Mouse (Mus musculus) midbrain, embryonic 11.5 days (tissue): ENCODE results near the gene Pcx. TPM values are rescaled to one million over a fixed set of nuclear protein-coding genes. Genes with fewer than 3 reads are reported as not detected.

Source experiments
- ATAC-seq: fragments of 200-750 bp; cut with Nextera tagmentation; 2 replicates; pipeline ENCODE4 v1.8.0; 2017; ENCODE audit warnings: moderate TSS enrichment, moderate library complexity; ENCODE audit not compliant: low FRiP score
- DNase-seq: peaks from one replicate; pipeline ENCODE4 v3.0.0; 2015; ENCODE audit warnings: low spot score; ENCODE audit errors: missing footprints
- H3K27ac ChIP-seq: fragments of 300-500 bp; sonication (generic); 2 replicates; pipeline ENCODE4 v1.5.1; 2014; ENCODE audit warnings: low read depth, low read length
- H3K27me3 ChIP-seq: fragments of 300-500 bp; sonication (generic); 2 replicates; pipeline ENCODE4 v1.6.1; 2014; ENCODE audit warnings: mild to moderate bottlenecking, low read length, moderate library complexity, mixed read lengths; ENCODE audit not compliant: control insufficient read depth, insufficient read depth
- H3K36me3 ChIP-seq: fragments of 300-500 bp; sonication (generic); 2 replicates; pipeline ENCODE4 v1.6.1; 2014; ENCODE audit warnings: mild to moderate bottlenecking, low read length, moderate library complexity, mixed read lengths; ENCODE audit not compliant: control insufficient read depth, insufficient read depth
- H3K4me1 ChIP-seq: fragments of 300-500 bp; sonication (generic); 2 replicates; pipeline ENCODE4 v1.6.1; 2014; ENCODE audit warnings: low read length; ENCODE audit not compliant: control insufficient read depth, insufficient read depth
- H3K4me2 ChIP-seq: fragments of 300-500 bp; sonication (generic); 2 replicates; pipeline ENCODE4 v1.6.1; 2014; ENCODE audit warnings: mild to moderate bottlenecking, moderate library complexity
- H3K4me3 ChIP-seq: fragments of 300-500 bp; sonication (generic); 2 replicates; pipeline ENCODE4 v1.5.1; 2014; ENCODE audit warnings: low read depth, low read length
- H3K9ac ChIP-seq: fragments of 300-500 bp; sonication (generic); 2 replicates; pipeline ENCODE4 v1.6.1; 2014; ENCODE audit warnings: low read length
- H3K9me3 ChIP-seq: fragments of 300-500 bp; sonication (generic); 2 replicates; pipeline ENCODE4 v1.6.1; 2016; ENCODE audit warnings: low read length; ENCODE audit not compliant: control insufficient read depth
- WGBS: fragments of 180-500 bp; shearing (Covaris S2); extraction: QIAGEN DNeasy Blood & Tissue Kit; methylation state at CpG from one replicate; pipeline ENCODE4 v1.1.7; 2014; 5-methylcytosine and 5-hydroxymethylcytosine counted together
- polyA plus RNA-seq: library from polyadenylated mRNA; unstranded; fragments of >200 nt; fragmentation: Nextera tagmentation; extraction: Ambion mirVana; gene quantifications from 2 replicates; pipeline ENCODE4 v1.2.1, GENCODE M21; 2014

The Pcx gene
- polyA plus RNA-seq, 1 experiment from 2014 or later: 14.0 TPM

DNA sequence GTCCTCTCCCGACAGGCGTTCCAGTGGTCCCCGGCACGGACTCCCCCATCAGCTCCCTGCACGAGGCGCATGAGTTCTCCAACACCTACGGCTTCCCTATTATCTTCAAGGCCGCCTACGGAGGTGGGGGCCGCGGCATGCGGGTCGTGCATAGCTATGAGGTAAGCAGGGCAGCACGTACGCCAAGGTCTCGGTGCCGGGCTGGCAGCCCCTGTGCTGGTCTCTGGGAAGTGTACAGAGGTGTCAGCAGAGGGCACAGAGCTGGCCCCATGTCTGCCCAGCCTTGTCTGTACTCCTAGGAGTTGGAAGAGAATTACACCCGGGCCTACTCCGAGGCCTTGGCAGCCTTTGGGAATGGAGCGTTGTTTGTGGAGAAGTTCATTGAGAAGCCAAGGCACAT, 92.2 kb downstream of the Pcx start:
- Histone ChIP-seq H3K27ac (no peak overlapping the region), H3K36me3 (no peaks in the 10 kb centered on the region), H3K27me3 (no peaks in the 10 kb centered on the region), H3K9me3 (no peaks in the 10 kb centered on the region), H3K4me1 (no peaks in the 10 kb centered on the region), H3K4me2 (no peak overlapping the region), H3K4me3 (no peak overlapping the region), H3K9ac (no peak overlapping the region)
- 90% methylated on average over 20 of the region's 20 CpGs for WGBS
- ATAC-seq (no peak), DNase-seq (no peak)

DNA sequence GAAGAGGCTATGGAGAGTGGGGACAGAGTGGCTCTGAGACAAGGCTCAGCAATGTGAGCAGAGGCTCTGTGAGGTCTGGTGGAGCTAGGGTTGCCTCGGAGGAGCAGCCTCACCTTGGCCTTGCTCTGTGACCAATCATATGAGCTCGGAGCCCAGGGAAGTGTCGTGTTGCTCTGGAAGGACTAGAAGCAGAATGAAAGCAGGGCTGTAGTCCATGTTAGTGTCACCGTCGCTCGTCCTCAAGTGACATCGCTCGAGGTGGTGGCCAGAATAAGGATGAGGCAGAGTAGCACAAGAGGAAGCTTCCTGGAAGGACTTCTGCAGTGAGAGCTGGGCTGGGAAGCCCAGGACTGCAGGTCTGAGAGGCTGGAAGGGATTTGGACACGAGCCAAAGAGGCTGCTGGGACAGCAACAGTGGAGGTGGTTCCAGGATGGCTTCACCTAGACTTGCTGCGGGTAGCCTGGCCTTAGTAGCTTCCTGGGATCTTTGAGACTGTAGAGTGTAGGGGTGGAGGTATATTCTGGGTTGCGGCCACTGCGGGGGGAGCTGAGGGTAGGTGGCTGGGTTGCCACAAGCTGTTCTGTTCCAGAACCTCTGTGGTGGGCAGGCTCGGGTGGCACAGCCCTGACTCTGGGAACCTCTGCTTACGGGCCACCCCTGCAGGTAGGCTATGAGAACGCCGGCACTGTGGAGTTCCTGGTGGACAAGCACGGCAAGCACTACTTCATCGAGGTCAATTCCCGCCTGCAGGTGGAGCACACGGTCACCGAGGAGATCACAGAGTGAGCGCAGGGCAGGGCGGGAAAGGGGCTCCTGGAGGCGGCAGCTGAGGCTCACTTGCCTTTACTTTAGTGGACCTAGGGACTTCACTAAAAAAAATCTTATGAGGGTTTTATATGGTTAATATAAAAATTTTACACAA, 93.8 kb downstream of the Pcx start:
- 41% methylated on average over 24 of the region's 24 CpGs for WGBS
- H3K27me3 ChIP-seq: no peaks in the 10 kb centered on the region
- no peak overlapping the region for H3K4me3 ChIP-seq
- H3K9me3 ChIP-seq: no peaks in the 10 kb centered on the region
- peak; percentile 80 for DNase-seq
- H3K9ac ChIP-seq: no peak overlapping the region
- no peak overlapping the region for H3K27ac ChIP-seq
- H3K4me2 ChIP-seq: no peak overlapping the region
- no peaks in the 10 kb centered on the region for H3K36me3 ChIP-seq
- no peak for ATAC-seq
- no peaks in the 10 kb centered on the region for H3K4me1 ChIP-seq

DNA sequence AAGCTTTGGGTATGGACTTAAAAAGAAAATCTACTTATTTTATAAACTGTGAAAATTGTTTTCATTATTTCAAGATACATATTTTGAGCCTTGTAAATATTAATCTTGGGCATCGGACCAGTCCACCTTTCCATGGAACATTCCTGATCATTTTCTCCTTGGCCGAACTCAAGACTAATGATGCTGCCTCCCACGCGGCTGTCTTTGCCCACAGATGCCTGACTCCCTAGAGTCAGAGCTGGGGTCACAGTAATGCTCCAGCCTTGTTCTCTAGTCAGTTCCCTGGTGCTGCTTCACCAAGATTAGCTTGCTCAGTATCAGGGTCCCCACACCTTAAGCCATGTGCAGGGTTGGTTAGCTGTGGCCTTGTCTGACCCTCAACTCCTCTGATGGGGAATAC, 95.4 kb downstream of the Pcx start:
- no peaks in the 10 kb centered on the region for H3K36me3 ChIP-seq
- no peaks in the 10 kb centered on the region for H3K27me3 ChIP-seq
- no peaks in the 10 kb centered on the region for H3K4me1 ChIP-seq
- ATAC-seq: no peak
- no peak overlapping the region for H3K4me3 ChIP-seq
- H3K27ac ChIP-seq: no peak overlapping the region
- H3K9me3 ChIP-seq: no peaks in the 10 kb centered on the region
- no peak overlapping the region for H3K9ac ChIP-seq
- no peak for DNase-seq
- no peak overlapping the region for H3K4me2 ChIP-seq
- WGBS: 89% methylated on average over 4 of the region's 4 CpGs

DNA sequence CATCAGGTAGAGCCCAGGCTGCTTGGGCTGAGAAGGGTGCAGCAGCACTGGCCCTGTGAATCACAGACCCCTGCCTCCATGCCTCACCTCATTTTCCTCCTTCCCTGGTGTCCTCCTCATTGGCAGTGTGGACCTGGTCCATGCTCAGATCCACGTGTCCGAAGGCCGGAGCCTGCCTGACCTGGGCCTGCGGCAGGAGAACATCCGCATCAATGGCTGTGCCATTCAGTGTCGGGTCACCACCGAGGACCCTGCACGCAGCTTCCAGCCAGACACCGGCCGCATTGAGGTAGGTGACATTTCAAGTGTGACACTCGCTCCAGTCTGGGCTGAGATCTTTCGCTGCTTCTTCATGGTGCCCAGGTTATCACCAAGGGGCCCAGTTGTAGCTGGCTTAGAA, 97.1 kb downstream of the Pcx start:
- 89% methylated on average over 12 of the region's 12 CpGs for WGBS
- ATAC-seq: no peak
- no peak overlapping the region for H3K9ac ChIP-seq

DNA sequence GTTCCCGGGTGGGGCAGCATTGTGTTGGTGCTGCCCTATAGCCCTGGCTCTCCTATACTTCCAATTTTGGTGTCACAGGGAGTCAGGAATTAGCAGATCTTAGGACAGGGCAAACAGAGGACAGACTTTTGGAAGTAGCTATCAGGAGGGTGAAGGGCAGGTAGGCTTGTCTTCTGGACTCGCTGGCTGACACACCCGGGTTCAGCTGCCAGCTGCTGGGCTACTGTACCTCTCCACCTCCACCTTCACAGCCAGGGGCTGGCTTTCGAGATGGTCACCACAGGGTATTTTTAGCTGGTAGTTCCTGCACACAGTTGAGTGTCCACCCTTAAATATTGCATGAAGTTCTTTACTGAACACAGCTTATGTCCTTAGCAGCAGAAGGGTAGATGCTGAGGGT, 98.2 kb downstream of the Pcx start:
- H3K27ac ChIP-seq: no peak overlapping the region
- no peak overlapping the region for H3K4me2 ChIP-seq
- no peaks in the 10 kb centered on the region for H3K9me3 ChIP-seq
- DNase-seq (no peak), ATAC-seq (no peak)
- no peaks in the 10 kb centered on the region for H3K27me3 ChIP-seq
- H3K4me3 ChIP-seq: no peak overlapping the region
- H3K4me1 ChIP-seq: 0 out of 2 replicates have a peak, but pooled peaks cover under 1% of the 10 kb centered on the region
- 90% methylated on average over 4 of the region's 4 CpGs for WGBS
- peaks cover 7% of the 10 kb centered on the region for H3K36me3 ChIP-seq
- H3K9ac ChIP-seq: no peak overlapping the region

More for the DNA sequence above, 97.1 kb downstream of the Pcx start:
- H3K36me3 ChIP-seq: peaks cover 2% of the 10 kb centered on the region; the same call in 1 of the 2 replicates
- H3K27ac ChIP-seq: no peak overlapping the region
- no peak for DNase-seq
- H3K27me3 ChIP-seq: no peaks in the 10 kb centered on the region
- no peaks in the 10 kb centered on the region for H3K9me3 ChIP-seq
- no peaks in the 10 kb centered on the region for H3K4me1 ChIP-seq
- H3K4me2 ChIP-seq: no peak overlapping the region
- no peak overlapping the region for H3K4me3 ChIP-seq

DNA sequence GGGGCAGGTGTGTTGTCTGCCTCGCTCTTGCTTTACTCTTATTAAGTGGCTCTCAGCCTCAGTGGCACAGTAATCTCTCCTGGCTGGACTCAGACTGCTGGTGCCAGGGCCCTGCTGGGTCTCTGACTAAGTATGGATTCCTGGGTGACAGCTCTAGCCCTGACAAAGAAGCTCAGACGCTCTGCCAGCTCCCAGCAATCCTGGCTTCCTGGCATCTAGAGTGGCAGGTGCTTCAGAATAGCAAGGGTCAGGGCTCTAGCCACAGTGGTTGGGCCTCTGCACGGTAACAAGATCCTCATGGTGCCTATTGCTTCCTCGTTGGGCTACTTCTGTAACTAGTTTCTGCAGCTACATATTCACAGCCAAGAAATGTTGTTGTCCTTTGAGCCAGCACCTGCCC, 99.8 kb downstream of the Pcx start:
- Histone ChIP-seq H3K4me2 (no peak overlapping the region), H3K27ac (no peak overlapping the region), H3K4me3 (no peak overlapping the region), H3K27me3 (no peaks in the 10 kb centered on the region), H3K4me1 (peaks cover 9% of the 10 kb centered on the region), H3K36me3 (peaks cover 9% of the 10 kb centered on the region), H3K9ac (no peak overlapping the region), H3K9me3 (no peaks in the 10 kb centered on the region)
- DNase-seq (no peak), ATAC-seq (no peak)
- 72% methylated on average over 4 of the region's 4 CpGs for WGBS

DNA sequence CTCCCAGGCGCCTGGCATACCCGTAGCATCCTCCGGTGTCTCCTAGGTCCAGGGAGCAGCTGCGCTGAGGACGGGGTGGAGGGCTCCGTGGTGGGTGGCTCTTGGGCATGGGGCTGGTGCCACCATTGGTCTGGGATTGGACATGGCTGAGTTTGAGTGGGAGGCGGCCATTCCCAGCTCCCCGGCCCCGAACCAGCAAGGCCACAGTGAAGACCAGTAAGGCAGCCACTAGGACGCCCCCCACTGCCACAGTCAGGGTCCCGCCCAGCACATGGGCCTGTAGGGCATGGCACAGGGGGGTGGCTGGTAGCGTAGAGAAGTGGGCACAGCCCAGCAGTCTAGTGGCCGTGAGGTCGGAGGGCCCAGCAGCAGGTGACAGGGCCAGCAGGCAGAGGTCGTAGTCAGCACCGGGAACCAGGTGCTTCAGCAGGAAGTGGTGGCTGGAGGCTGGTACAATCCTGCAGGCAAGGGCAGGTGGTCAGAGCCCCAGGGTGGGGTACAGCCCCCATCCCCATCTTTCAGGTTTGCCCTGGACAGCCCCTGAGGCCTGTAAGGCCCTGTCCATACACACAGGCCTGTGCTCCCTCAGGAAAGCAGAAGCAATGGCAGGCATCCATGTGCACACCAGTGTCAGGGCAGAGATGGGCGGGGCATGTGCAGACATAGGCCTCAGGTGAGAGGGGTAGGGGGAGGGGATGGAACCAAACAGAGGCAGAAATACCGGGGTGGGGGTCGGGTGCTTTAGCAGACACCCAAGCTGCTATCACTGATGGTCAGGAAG, 102.1 kb downstream of the Pcx start:
- Histone ChIP-seq H3K9ac (no peak overlapping the region), H3K4me2 (no peak overlapping the region), H3K9me3 (no peaks in the 10 kb centered on the region), H3K4me3 (no peak overlapping the region), H3K4me1 (peaks cover 12% of the 10 kb centered on the region), H3K27me3 (peaks cover 2% of the 10 kb centered on the region; the same call in 1 of the 2 replicates), H3K27ac (no peak overlapping the region), H3K36me3 (peaks cover 9% of the 10 kb centered on the region)
- ATAC-seq (no peak), DNase-seq (no peak)
- WGBS: 90% methylated on average over 19 of the region's 19 CpGs

DNA sequence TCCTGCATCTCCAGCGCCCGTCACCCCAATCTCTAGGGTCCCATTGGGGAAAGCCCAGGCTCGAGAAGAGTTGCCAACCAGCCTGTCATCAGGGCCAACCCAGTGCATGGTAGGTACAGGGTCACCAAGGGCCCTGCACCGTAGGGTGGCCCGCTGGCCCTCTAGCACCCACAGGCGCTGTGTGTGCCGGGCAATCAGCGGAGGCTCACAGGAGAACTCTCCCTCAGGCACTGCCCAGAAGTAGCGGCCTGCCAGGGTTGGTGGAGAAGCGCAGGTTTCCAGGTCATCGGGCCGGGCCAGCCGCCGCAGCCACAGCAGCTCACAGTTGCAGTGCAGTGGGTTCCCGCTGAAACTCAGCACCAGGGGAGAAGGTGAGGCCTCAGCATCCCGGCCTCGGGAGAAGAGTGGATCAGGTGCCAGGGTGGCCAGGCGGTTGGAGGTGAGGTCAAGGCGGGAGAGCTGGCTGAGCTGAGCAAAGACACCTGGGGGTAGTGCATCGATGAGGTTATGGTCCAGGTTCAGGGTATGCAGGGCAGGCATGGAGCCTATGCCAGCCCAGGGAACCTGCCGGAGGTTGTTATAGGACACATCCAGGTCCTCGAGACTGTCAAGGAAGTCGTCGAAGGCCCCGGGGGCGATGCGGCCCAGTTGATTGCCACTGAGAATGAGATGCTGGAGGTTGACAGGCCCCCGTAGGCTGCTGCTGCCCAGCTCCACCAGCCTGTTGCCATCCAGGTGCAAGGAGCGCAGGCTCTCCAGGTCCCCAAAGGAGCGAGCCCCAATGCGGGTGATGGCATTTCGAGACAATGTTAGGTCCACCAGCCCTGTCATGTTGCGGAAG, 103.4 kb downstream of the Pcx start:
- Histone ChIP-seq H3K9me3 (no peaks in the 10 kb centered on the region), H3K4me1 (peaks cover 12% of the 10 kb centered on the region), H3K9ac (no peak overlapping the region; the same call in 1 of the 2 replicates), H3K36me3 (peaks cover 9% of the 10 kb centered on the region), H3K4me3 (no peak overlapping the region), H3K27ac (no peak overlapping the region), H3K27me3 (peaks cover 2% of the 10 kb centered on the region; the same call in 1 of the 2 replicates), H3K4me2 (no peak overlapping the region; the same call in 1 of the 2 replicates)
- 90% methylated on average over 33 of the region's 33 CpGs for WGBS
- DNase-seq (no peak), ATAC-seq (no peak)
